Mouse (Mus musculus) midbrain, embryonic 15.5 days (tissue): ENCODE measurements around the gene Rrp7a. TPM values are rescaled to one million over a fixed set of nuclear protein-coding genes. Genes with fewer than 3 reads are reported as not detected.

Source experiments
- ATAC-seq: fragments of 200-750 bp; cut with Nextera tagmentation; replicated peaks from 2 replicates; pipeline ENCODE4 v1.8.0; 2017; ENCODE audit warnings: moderate TSS enrichment
- H3K27ac ChIP-seq: fragments of 300-500 bp; sonication (generic); 2 replicates; pipeline ENCODE4 v1.5.1; 2015; ENCODE audit warnings: mild to moderate bottlenecking, inconsistent platforms
- H3K27me3 ChIP-seq: fragments of 300-500 bp; sonication (generic); replicated peaks from 2 replicates; pipeline ENCODE4 v1.6.1; 2015; ENCODE audit warnings: inconsistent platforms
- H3K36me3 ChIP-seq: fragments of 300-500 bp; sonication (generic); replicated peaks from 2 replicates; pipeline ENCODE4 v1.6.1; 2015; ENCODE audit warnings: inconsistent platforms
- H3K4me1 ChIP-seq: fragments of 300-500 bp; sonication (generic); 2 replicates; pipeline ENCODE4 v1.6.1; 2015; ENCODE audit warnings: inconsistent platforms
- H3K4me2 ChIP-seq: fragments of 300-500 bp; sonication (generic); 2 replicates; pipeline ENCODE4 v1.6.1; 2015; ENCODE audit warnings: inconsistent platforms, mild to moderate bottlenecking, moderate library complexity
- H3K4me3 ChIP-seq: fragments of 300-500 bp; sonication (generic); 2 replicates; pipeline ENCODE4 v1.5.1; 2015; ENCODE audit warnings: mild to moderate bottlenecking, inconsistent platforms
- H3K9ac ChIP-seq: fragments of 300-500 bp; sonication (generic); 2 replicates; pipeline ENCODE4 v1.6.1; 2015; ENCODE audit warnings: mild to moderate bottlenecking, inconsistent platforms
- H3K9me3 ChIP-seq: fragments of 300-500 bp; sonication (generic); 2 replicates; pipeline ENCODE4 v1.6.1; 2016; ENCODE audit warnings: inconsistent platforms
- WGBS: fragments of 180-500 bp; shearing (Covaris S2); methylation state at CpG from one replicate; pipeline ENCODE4 v1.1.7; 2015; ENCODE audit warnings: mixed read lengths; 5-methylcytosine and 5-hydroxymethylcytosine counted together
- polyA plus RNA-seq: library from polyadenylated mRNA; unstranded; fragments of >200 nt; fragmentation: Nextera tagmentation; extraction: Ambion mirVana; gene quantifications from 2 replicates; pipeline ENCODE4 v1.2.1, GENCODE M21; 2015

Rrp7a gene
- polyA plus RNA-seq, 1 experiment from 2014 or later, result 86.8 TPM

GRCm38 (mm10) chr15:83164971-83165471, 42.4 kb upstream of the Rrp7a start:
- no peak overlapping the region for H3K4me2 ChIP-seq
- no peak overlapping the region for H3K4me3 ChIP-seq
- H3K27me3 ChIP-seq, result no peaks in the 10 kb centered on the region
- peaks cover 8% of the 10 kb centered on the region; the same call in 1 of the 2 replicates for H3K4me1 ChIP-seq
- H3K27ac ChIP-seq, result no peak overlapping the region
- peaks cover 7% of the 10 kb centered on the region; the same call in 1 of the 2 replicates for H3K36me3 ChIP-seq
- no peak overlapping the region for H3K9ac ChIP-seq
- ATAC-seq, result no peak
- 75% methylated on average over 5 of the region's 5 CpGs for WGBS
- H3K9me3 ChIP-seq, result no peaks in the 10 kb centered on the region

GRCm38 (mm10) chr15:83162818-83163485, 40.4 kb upstream of the Rrp7a start:
- ATAC-seq, result no peak

DNA sequence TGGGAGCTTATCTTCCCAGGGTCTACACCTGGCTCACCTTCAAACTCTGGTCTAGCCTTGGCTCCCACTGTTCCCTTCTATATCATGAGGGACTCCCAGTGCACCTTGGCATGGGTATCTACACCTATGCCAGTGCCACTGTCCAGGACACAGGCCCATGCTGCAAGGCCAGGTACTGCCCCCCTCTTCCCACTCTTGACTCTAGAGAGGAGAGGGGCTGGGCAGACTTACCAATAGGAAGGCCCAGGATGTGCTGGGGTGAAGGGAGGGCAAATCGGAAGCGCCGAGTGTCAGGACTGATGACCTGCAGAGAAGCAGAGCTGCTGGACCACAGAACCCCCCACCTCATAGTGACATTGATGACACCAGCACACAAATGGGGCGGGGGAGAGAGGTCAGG, 39.4 kb upstream of the Rrp7a start:
- Histone ChIP-seq H3K4me3 (no peak overlapping the region), H3K9ac (no peak overlapping the region), H3K4me2 (no peak overlapping the region), H3K36me3 (peaks cover 31% of the 10 kb centered on the region; the same call in 1 of the 2 replicates), H3K9me3 (no peaks in the 10 kb centered on the region), H3K4me1 (no peaks in the 10 kb centered on the region), H3K27me3 (no peaks in the 10 kb centered on the region), H3K27ac (no peak overlapping the region)
- no peak for ATAC-seq
- WGBS, result 95% methylated on average over 4 of the region's 4 CpGs

More at GRCm38 (mm10) chr15:83162818-83163485, 40.4 kb upstream of the Rrp7a start:
- Histone ChIP-seq H3K36me3 (peaks cover 24% of the 10 kb centered on the region; the same call in 1 of the 2 replicates), H3K9me3 (no peaks in the 10 kb centered on the region), H3K4me1 (no peaks in the 10 kb centered on the region), H3K4me3 (no peak overlapping the region), H3K4me2 (no peak overlapping the region), H3K27ac (no peak overlapping the region), H3K9ac (no peak overlapping the region), H3K27me3 (no peaks in the 10 kb centered on the region)
- whole genome bisulfite sequencing, result 86% methylated on average over 11 of the region's 11 CpGs

DNA sequence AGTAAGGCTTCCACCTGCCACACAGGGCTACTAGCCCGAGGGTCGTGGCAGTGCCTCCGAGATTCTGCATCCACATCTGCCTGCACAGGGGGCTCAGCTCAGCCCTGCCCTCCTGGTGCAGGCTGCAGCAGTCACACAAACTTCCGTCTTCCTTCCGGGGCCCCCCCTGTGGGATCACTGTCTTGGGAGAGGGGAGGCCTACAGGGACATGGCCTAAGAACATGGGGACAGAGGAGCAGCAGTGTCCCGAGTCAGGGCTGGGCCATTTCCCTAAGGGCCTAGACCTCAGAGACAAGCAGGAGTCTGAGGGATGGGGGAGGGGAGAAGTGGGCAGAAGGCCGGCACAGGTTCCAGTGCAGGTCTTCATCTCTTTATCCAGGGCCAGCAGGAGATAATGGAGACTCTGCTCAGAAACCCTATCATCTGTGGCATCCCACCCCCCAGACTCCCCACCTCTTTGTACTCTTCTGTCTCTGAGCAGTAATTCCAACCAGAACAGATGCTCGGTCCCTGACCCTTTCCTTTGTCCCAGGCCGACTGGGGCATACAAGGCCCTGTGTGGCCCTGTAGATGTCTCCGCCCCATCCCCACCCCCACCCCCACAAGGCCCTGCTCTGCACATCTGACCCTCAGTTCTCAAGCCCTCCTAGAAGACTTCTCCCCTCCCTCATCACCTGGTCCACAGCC, 38.6 kb upstream of the Rrp7a start:
- Histone ChIP-seq H3K4me3 (no peak overlapping the region), H3K27me3 (no peaks in the 10 kb centered on the region), H3K27ac (no peak overlapping the region), H3K36me3 (peaks cover 35% of the 10 kb centered on the region; the same call in 1 of the 2 replicates), H3K4me1 (no peaks in the 10 kb centered on the region), H3K9ac (no peak overlapping the region), H3K4me2 (no peak overlapping the region), H3K9me3 (no peaks in the 10 kb centered on the region)
- whole genome bisulfite sequencing, result 28% methylated on average over 10 of the region's 10 CpGs
- no peak for ATAC-seq

DNA sequence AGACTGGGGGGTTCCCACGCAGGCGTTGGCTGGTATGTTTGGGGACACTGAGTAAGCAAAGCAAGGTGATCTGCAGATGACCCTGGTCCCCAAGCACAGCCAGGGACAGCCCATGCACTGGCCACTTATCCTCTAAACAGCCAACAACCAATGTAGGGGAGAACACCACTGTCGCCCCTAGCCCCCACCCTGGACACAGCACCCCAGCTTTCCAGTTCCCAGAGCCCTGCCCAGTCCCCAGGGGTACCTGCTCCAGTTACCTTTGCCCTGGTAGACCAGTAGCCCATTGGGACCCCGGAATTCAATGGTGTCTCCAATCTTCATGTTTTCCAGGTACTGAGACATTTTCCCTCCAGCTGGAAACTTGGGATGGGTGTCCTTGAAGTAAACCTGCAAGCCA, 38.0 kb upstream of the Rrp7a start:
- H3K27me3 ChIP-seq, result no peaks in the 10 kb centered on the region
- H3K9ac ChIP-seq, result no peak overlapping the region
- H3K4me1 ChIP-seq, result no peaks in the 10 kb centered on the region
- WGBS, result 88% methylated on average over 4 of the region's 4 CpGs
- H3K4me3 ChIP-seq, result no peak overlapping the region
- H3K9me3 ChIP-seq, result no peaks in the 10 kb centered on the region
- peaks cover 35% of the 10 kb centered on the region; the same call in 1 of the 2 replicates for H3K36me3 ChIP-seq
- H3K27ac ChIP-seq, result no peak overlapping the region
- H3K4me2 ChIP-seq, result no peak overlapping the region
- ATAC-seq, result no peak

DNA sequence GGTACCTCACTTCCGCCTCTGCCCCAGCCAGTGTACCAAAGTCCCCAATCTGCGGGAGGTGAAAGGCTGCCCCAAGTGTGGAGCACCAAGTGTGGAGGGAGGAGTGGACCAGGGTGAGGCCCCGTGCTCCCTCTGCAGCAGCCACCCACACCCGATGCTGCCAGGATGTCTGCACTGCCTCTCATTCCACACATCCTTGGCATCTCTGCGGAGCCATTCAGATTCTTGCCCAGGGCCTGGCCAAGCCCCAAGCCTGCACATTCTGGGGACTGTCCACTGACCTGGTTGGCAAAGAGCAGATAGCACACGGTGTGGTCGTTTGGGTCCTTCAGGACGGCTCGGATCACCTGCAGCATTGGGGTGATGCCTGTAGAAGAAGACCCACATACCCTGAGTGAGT, 37.2 kb upstream of the Rrp7a start:
- Histone ChIP-seq H3K36me3 (peaks cover 33% of the 10 kb centered on the region; the same call in 1 of the 2 replicates), H3K4me2 (no peak overlapping the region), H3K27ac (no peak overlapping the region), H3K9ac (no peak overlapping the region), H3K27me3 (no peaks in the 10 kb centered on the region), H3K9me3 (no peaks in the 10 kb centered on the region), H3K4me3 (no peak overlapping the region), H3K4me1 (no peaks in the 10 kb centered on the region)
- 97% methylated on average over 9 of the region's 9 CpGs for WGBS
- ATAC-seq, result no peak

DNA sequence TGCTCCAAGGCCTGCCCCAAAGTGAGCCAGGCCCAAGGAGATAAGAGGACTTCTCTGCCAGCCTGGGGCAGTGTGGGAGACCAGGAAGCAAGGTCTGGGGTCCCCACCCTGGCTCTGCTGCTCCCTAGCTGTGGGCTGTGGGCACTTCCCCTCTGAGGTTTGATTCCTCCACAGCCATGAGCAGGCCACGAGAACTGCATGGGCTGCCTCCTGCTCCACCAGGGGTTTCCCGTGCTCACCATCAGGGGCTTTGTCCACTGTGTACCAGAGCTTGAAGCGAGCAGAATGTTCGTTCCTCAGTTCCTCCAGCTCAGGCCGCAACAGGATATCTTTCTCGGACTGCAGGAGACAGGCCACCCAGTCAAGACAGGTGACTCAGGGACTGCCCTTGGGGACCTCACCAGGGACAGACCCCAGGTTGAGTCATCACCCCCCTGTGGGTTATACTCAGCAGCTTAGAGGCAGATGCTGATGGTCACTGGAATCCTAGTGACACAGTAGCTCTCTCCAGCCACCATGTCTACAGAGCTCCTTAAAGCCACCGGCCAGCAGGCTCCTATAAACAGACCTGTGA, 36.1 kb upstream of the Rrp7a start:
- no peak overlapping the region for H3K27ac ChIP-seq
- H3K4me1 ChIP-seq, result no peaks in the 10 kb centered on the region
- H3K27me3 ChIP-seq, result no peaks in the 10 kb centered on the region
- peaks cover 31% of the 10 kb centered on the region; the same call in 1 of the 2 replicates for H3K36me3 ChIP-seq
- ATAC-seq, result no peak
- no peak overlapping the region for H3K9ac ChIP-seq
- no peak overlapping the region for H3K4me2 ChIP-seq
- H3K9me3 ChIP-seq, result no peaks in the 10 kb centered on the region
- 90% methylated on average over 7 of the region's 7 CpGs for WGBS
- H3K4me3 ChIP-seq, result no peak overlapping the region

- no peak for ATAC-seq
- H3K36me3 ChIP-seq, result peaks cover 33% of the 10 kb centered on the region; the same call in 1 of the 2 replicates
- no peak overlapping the region for H3K4me2 ChIP-seq
- H3K9ac ChIP-seq, result no peak overlapping the region
- no peaks in the 10 kb centered on the region for H3K4me1 ChIP-seq
- WGBS, result 95% methylated on average over 6 of the region's 6 CpGs
- H3K27me3 ChIP-seq, result no peaks in the 10 kb centered on the region
- H3K9me3 ChIP-seq, result no peaks in the 10 kb centered on the region
- no peak overlapping the region for H3K27ac ChIP-seq
- no peak overlapping the region for H3K4me3 ChIP-seq
These were observed 35.1 kb upstream of the Rrp7a start for GRCm38 (mm10) chr15:83157667-83158064.

DNA sequence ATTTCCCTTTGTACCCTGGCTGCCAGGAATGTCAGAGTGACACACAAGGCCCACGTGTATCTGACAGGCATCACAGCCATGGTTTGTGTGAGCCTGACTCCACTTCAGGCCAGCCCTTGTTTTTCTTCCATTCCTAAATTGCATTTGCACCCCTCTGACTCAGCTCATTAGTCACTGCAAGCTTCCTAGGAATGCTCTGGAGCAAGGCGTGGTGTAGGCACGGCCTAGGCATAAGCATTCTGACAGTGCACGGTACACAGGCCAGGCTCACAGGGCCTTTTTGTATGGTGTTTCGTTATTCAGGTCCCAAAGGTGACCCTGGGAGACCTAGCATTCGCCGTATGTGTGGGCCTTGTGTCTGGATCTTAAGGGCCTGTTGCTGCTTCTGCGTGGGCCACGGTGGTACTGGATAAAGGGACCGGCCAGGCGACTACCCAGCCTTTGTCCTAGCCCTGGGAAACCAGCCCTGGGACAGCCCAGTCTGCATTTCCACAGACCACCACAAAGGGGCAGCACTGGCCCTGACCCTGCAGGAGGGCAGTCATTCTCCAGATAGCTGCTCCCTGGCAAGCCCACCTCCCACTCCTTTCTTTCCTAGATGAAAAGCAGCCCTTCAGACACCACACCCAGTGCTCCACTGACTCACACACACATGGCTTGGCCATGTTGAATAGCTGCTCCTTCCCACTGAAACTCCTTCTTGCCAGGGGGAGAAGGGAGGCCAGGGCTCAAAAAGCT, 34.5 kb upstream of the Rrp7a start:
- Histone ChIP-seq H3K9ac (no peak overlapping the region), H3K4me3 (no peak overlapping the region), H3K27ac (no peak overlapping the region), H3K27me3 (no peaks in the 10 kb centered on the region), H3K4me1 (no peaks in the 10 kb centered on the region), H3K36me3 (peaks cover 33% of the 10 kb centered on the region; the same call in 1 of the 2 replicates), H3K4me2 (no peak overlapping the region), H3K9me3 (no peaks in the 10 kb centered on the region)
- no peak for ATAC-seq
- WGBS, result 74% methylated on average over 11 of the region's 11 CpGs

DNA sequence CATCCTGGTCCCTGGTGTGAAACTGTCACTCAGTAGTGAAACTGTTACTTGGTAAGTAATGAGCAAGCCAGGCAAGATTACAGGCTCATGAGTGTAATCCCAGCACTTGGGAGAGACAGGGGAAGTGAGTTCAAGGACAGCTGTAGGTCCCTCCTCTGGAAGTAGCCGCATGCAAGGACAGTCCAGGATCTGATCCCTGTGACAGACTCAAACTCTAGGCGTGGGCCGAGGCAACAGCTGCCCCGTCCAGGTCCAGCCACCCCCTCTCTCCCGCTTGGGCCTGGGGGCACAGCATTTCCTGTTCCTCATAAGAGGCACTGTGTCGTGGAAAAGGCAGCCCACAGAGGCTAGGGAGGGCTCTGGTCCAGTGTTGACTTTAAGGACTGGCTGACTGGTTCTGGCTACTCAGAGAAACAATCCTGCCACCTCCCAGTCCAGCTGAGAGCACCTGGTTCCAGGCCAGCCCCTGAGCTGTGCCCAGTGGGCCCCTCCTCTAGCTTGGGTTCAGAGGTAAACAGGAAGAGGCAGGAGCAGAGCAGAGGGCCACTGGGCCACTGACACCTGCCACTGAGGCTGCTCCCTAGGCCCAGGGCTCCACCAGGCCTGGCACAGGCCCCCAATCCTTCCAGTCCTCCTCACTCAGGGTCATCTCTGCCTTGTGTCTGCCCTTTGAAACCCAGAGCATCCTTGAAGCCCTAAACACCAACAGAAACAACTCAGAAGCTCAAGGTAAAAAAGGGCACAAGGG, 33.2 kb upstream of the Rrp7a start:
- ATAC-seq, result no peak
- Histone ChIP-seq H3K27me3 (no peaks in the 10 kb centered on the region), H3K4me3 (no peak overlapping the region), H3K9me3 (no peaks in the 10 kb centered on the region), H3K4me1 (no peaks in the 10 kb centered on the region), H3K36me3 (peaks cover 33% of the 10 kb centered on the region; the same call in 1 of the 2 replicates), H3K27ac (no peak overlapping the region), H3K4me2 (no peak overlapping the region), H3K9ac (no peak overlapping the region)
- WGBS, result 88% methylated on average over 6 of the region's 6 CpGs

DNA sequence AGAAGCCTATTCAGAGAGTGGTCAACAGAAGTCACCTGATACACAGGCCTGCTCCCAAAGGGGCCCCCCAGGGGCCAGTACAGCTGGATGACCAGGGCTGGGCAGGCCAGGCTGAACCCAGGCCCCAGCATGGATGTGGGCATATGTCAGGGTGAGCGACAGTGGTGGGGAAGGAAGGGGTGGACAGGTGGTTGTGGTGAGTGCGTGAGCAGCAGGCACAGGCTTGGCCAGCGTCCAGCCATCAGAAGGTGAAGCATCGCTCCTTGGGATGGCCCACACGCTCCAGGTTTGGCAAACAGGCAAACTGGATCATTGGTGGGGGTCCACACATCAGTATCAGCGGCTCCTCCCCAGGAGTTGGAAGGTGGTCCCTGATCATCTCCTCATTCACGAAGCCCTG, 31.7 kb upstream of the Rrp7a start:
- no peaks in the 10 kb centered on the region for H3K9me3 ChIP-seq
- H3K4me2 ChIP-seq, result no peak overlapping the region
- peaks cover 23% of the 10 kb centered on the region; the same call in 1 of the 2 replicates for H3K36me3 ChIP-seq
- no peaks in the 10 kb centered on the region for H3K27me3 ChIP-seq
- H3K4me3 ChIP-seq, result no peak overlapping the region
- no peak overlapping the region for H3K27ac ChIP-seq
- 96% methylated on average over 7 of the region's 7 CpGs for WGBS
- no peak for ATAC-seq
- 0 out of 2 replicates have a peak, but pooled peaks cover 3% of the 10 kb centered on the region for H3K4me1 ChIP-seq
- no peak overlapping the region for H3K9ac ChIP-seq
